In genomic region chr1:160195337-160195663, GRCm38 (mm10) we compare ENCODE assay signal across 8 mouse cellular contexts. TPM values are rescaled to one million over a fixed set of nuclear protein-coding genes. Genes with fewer than 3 reads are reported as not detected.
DNase-seq lines count a peak whose midpoint lies in the region; ATAC-seq and TF ChIP-seq lines count a peak whose summit lies in the region.

No protein-coding gene starts in this region.

- peak overlapping the region; percentile 93 for H3K27ac ChIP-seq in left cerebral cortex, adult 2 months
- peak overlapping the region; percentile 37; the same call in 1 of the 2 replicates for H3K27ac ChIP-seq in embryonic facial prominence, embryonic 12.5 days
- peak overlapping the region; percentile 72 for H3K27ac ChIP-seq in intestine, embryonic 16.5 days (ENCODE audit: low read length)
- H3K27ac ChIP-seq in neural tube, embryonic 12.5 days: no peak overlapping the region

- H3K4me1 ChIP-seq in embryonic facial prominence, embryonic 12.5 days: no peaks in the 10 kb centered on the region
- peaks cover 8% of the 10 kb centered on the region; the same call in 1 of the 2 replicates for H3K4me1 ChIP-seq in intestine, embryonic 16.5 days (ENCODE audit: control insufficient read depth, insufficient read depth, low read length)
- peaks cover 4% of the 10 kb centered on the region for H3K4me1 ChIP-seq in neural tube, embryonic 12.5 days

- intact Hi-C loops in left cerebral cortex, adult 2 months (cut with DNase I): loop anchor here (1.0 kb wide), 1 partner anchor 18 kb away; no protein-coding TSS in a partner anchor
- intact Hi-C loops in left cerebral cortex, postnatal 10 days (cut with DNase I): no loop called here

- no peaks in the 10 kb centered on the region for H3K27me3 ChIP-seq in embryonic facial prominence, embryonic 12.5 days
- H3K27me3 ChIP-seq in intestine, embryonic 16.5 days (replicated peaks; ENCODE audit: control insufficient read depth, insufficient read depth, low read length): no peaks in the 10 kb centered on the region
- H3K27me3 ChIP-seq in neural tube, embryonic 12.5 days (replicated peaks): no peaks in the 10 kb centered on the region

- peak overlapping the region; percentile 80 for H3K9ac ChIP-seq in embryonic facial prominence, embryonic 12.5 days
- peak overlapping the region; percentile 80 for H3K9ac ChIP-seq in intestine, embryonic 16.5 days (ENCODE audit: low read depth, low read length)
- H3K9ac ChIP-seq in neural tube, embryonic 12.5 days: peak overlapping the region; percentile 80

- under 1% methylated on average over 13 of the region's 13 CpGs for WGBS in embryonic facial prominence, embryonic 12.5 days
- WGBS in intestine, embryonic 16.5 days: 0% methylated on average over 13 of the region's 13 CpGs
- WGBS in neural tube, embryonic 12.5 days: under 1% methylated on average over 13 of the region's 13 CpGs

- ATAC-seq in embryonic facial prominence, embryonic 12.5 days (ENCODE audit: insufficient number of reproducible peaks, insufficient read depth, low FRiP score, low TSS enrichment): no peak
- ATAC-seq in intestine, embryonic 16.5 days: peak; percentile 63
- peak; percentile 62 for ATAC-seq in neural tube, embryonic 12.5 days (ENCODE audit: low FRiP score, low read depth)

- peaks cover 14% of the 10 kb centered on the region; the same call in 1 of the 2 replicates for H3K36me3 ChIP-seq in embryonic facial prominence, embryonic 12.5 days
- 0 out of 2 replicates have a peak, but pooled peaks cover 2% of the 10 kb centered on the region for H3K36me3 ChIP-seq in intestine, embryonic 16.5 days (ENCODE audit: control insufficient read depth, insufficient read depth, low read length)
- H3K36me3 ChIP-seq in neural tube, embryonic 12.5 days: peaks cover 18% of the 10 kb centered on the region

- no peak for DNase-seq in left cerebral cortex, adult 2 months (ENCODE audit: extremely low spot score in 1 of 2, low spot score in 2 of 2)
- no peak for DNase-seq in left cerebral cortex, postnatal 10 days (ENCODE audit: extremely low spot score in 1 of 2, low spot score in 2 of 2)
- no peak for DNase-seq in T-cell, adult 2 months (ENCODE audit: low spot score)
- no peak for DNase-seq in left cerebral cortex, adult 11 months (ENCODE audit: low spot score)
- DNase-seq in adrenal gland, postnatal 36 days: no peak

- H3K4me2 ChIP-seq in embryonic facial prominence, embryonic 12.5 days (replicated peaks): peak overlapping the region; percentile 84
- peak overlapping the region; percentile 75 for H3K4me2 ChIP-seq in intestine, embryonic 16.5 days (ENCODE audit: low read depth, low read length)
- H3K4me2 ChIP-seq in neural tube, embryonic 12.5 days (replicated peaks): peak overlapping the region; percentile 79

- TF ChIP-seq CTCF in left cerebral cortex, adult 2 months (IDR thresholded peaks at IDR 0.05): no peak

- H3K9me3 ChIP-seq in embryonic facial prominence, embryonic 12.5 days: no peaks in the 10 kb centered on the region
- H3K9me3 ChIP-seq in intestine, embryonic 16.5 days (ENCODE audit: control insufficient read depth, low read length): no peaks in the 10 kb centered on the region
- H3K9me3 ChIP-seq in neural tube, embryonic 12.5 days: no peaks in the 10 kb centered on the region

- peak overlapping the region; percentile 93 for H3K4me3 ChIP-seq in left cerebral cortex, adult 2 months
- H3K4me3 ChIP-seq in embryonic facial prominence, embryonic 12.5 days: peak overlapping the region; percentile 90
- peak overlapping the region; percentile 77 for H3K4me3 ChIP-seq in intestine, embryonic 16.5 days (ENCODE audit: low read length)
- peak overlapping the region; percentile 77 for H3K4me3 ChIP-seq in neural tube, embryonic 12.5 days

RNA-seq across cellular contexts. Expression of gene Mrps14, which starts 0.3 kb away (rescaled TPM):
- 10 to 100 TPM; 62.4 to 78.7 TPM for total RNA-seq in left cerebral cortex, adult 2 months (2021)
- 10 to 100 TPM; 52.8 to 56.1 TPM for total RNA-seq in left cerebral cortex, postnatal 10 days (2021)
- polyA plus RNA-seq in embryonic facial prominence, embryonic 12.5 days (2016; fragmentation: Nextera tagmentation; extraction: Ambion mirVana): 232 and 233 TPM in 2 replicates
- polyA plus RNA-seq in intestine, embryonic 16.5 days (2015; fragmentation: Nextera tagmentation; extraction: Ambion mirVana): 273 and 306 TPM in 2 replicates
- 177 and 199 TPM in 2 replicates for polyA plus RNA-seq in neural tube, embryonic 12.5 days (2016; fragmentation: Nextera tagmentation; extraction: Ambion mirVana)
- total RNA-seq in adrenal gland, postnatal 36 days (2021): 100 to 1,000 TPM in 1 of 2 experiments, 10 to 100 TPM in 1; 99.1 to 112 TPM

RNA-seq across cellular contexts. Expression of gene Cacybp, which starts 17.4 kb away (rescaled TPM):
- total RNA-seq in left cerebral cortex, adult 2 months (2021): 10 to 100 TPM; 85.3 to 87.5 TPM
- 100 to 1,000 TPM; 106 to 109 TPM for total RNA-seq in left cerebral cortex, postnatal 10 days (2021)
- 228 and 234 TPM in 2 replicates for polyA plus RNA-seq in embryonic facial prominence, embryonic 12.5 days (2016; fragmentation: Nextera tagmentation; extraction: Ambion mirVana)
- 164 and 181 TPM in 2 replicates for polyA plus RNA-seq in intestine, embryonic 16.5 days (2015; fragmentation: Nextera tagmentation; extraction: Ambion mirVana)
- 245 and 262 TPM in 2 replicates for polyA plus RNA-seq in neural tube, embryonic 12.5 days (2016; fragmentation: Nextera tagmentation; extraction: Ambion mirVana)
- 100 to 1,000 TPM in 1 of 2 experiments, 10 to 100 TPM in 1; 89.7 to 126 TPM for total RNA-seq in adrenal gland, postnatal 36 days (2021)

RNA-seq across cellular contexts. Expression of gene Tnn, which starts 41.9 kb away (rescaled TPM):
- under 1 TPM; 0.37 to 0.48 TPM for total RNA-seq in left cerebral cortex, adult 2 months (2021)
- under 1 TPM; 0.95 to 0.97 TPM for total RNA-seq in left cerebral cortex, postnatal 10 days (2021)
- 1.3 and 1.7 TPM in 2 replicates for polyA plus RNA-seq in embryonic facial prominence, embryonic 12.5 days (2016; fragmentation: Nextera tagmentation; extraction: Ambion mirVana)
- polyA plus RNA-seq in intestine, embryonic 16.5 days (2015; fragmentation: Nextera tagmentation; extraction: Ambion mirVana): 6.1 and 7.7 TPM in 2 replicates
- 0.15 and 0.19 TPM in 2 replicates for polyA plus RNA-seq in neural tube, embryonic 12.5 days (2016; fragmentation: Nextera tagmentation; extraction: Ambion mirVana)
- total RNA-seq in adrenal gland, postnatal 36 days (2021): under 1 TPM; 0.10 to 0.20 TPM
